Mouse (Mus musculus) C2C12 (cell line): Measurements from ENCODE around the gene Lrrc55. TPM values are rescaled to one million over a fixed set of nuclear protein-coding genes. Genes with fewer than 3 reads are reported as not detected.
A peak's percentile ranks its signal among the peaks of the same experiment; 100 is the strongest.

Source experiments
- H3K27me3 ChIP-seq: one replicate; pipeline ENCODE4 v1.6.1; 2011; ENCODE audit not compliant: control insufficient read depth, insufficient read depth, insufficient read length
- H3K36me3 ChIP-seq: one replicate; pipeline ENCODE4 v1.6.1; 2011; ENCODE audit not compliant: control insufficient read depth, insufficient read depth
- H3K4me3 ChIP-seq: one replicate; pipeline ENCODE4 v1.5.1; 2011; ENCODE audit warnings: mild to moderate bottlenecking, control low read depth; ENCODE audit not compliant: poor library complexity, insufficient read depth, severe bottlenecking
- H3K79me2 ChIP-seq: one replicate; pipeline ENCODE4 v1.6.1; 2011; ENCODE audit not compliant: control insufficient read depth, insufficient read depth
- H3K79me3 ChIP-seq: one replicate; pipeline ENCODE4 v1.6.1; 2011; ENCODE audit warnings: low read depth, control low read depth
- H3ac ChIP-seq: one replicate; pipeline ENCODE3; 2011; ENCODE audit warnings: low read depth; ENCODE audit not compliant: control insufficient read depth, insufficient read length
- CEBPB ChIP-seq: IDR thresholded peaks from one replicate; pipeline ENCODE4 v1.6.1; 2011; ENCODE audit warnings: low read depth, mild to moderate bottlenecking, control low read depth, moderate library complexity
- CTCF ChIP-seq: IDR thresholded peaks from one replicate; pipeline ENCODE4 v1.5.1; 2011; ENCODE audit not compliant: control insufficient read depth, insufficient read depth, insufficient read length
- FOSL1 ChIP-seq: IDR thresholded peaks from one replicate; pipeline ENCODE4 v1.8.0; 2011; ENCODE audit warnings: mild to moderate bottlenecking, low read length; ENCODE audit not compliant: poor library complexity, insufficient read depth, severe bottlenecking
- MAX ChIP-seq: IDR thresholded peaks from one replicate; pipeline ENCODE4 v1.6.1; 2011; ENCODE audit warnings: mild to moderate bottlenecking, control low read depth
- MYOD1 ChIP-seq: IDR thresholded peaks from one replicate; pipeline ENCODE4 v1.6.1; 2011; ENCODE audit warnings: low read depth; ENCODE audit not compliant: control insufficient read depth, insufficient read length
- MYOG ChIP-seq: IDR thresholded peaks from one replicate; pipeline ENCODE4 v1.6.1; 2011; ENCODE audit not compliant: control insufficient read depth, insufficient read length; ENCODE audit errors: extremely low read depth
- USF1 ChIP-seq: IDR thresholded peaks from one replicate; pipeline ENCODE4 v1.6.1; 2011; ENCODE audit warnings: low read depth, mild to moderate bottlenecking, control low read depth, moderate library complexity
- polyA plus RNA-seq: library from polyadenylated mRNA; unstranded; fragments of >200 nt; fragmentation: generic; extraction: Trizol; gene quantifications from one replicate; pipeline ENCODE4 v1.2.1, GENCODE M21; 2012; ENCODE audit warnings: missing spikeins

Lrrc55 gene
- polyA plus RNA-seq, 1 experiment = not detected

DNA sequence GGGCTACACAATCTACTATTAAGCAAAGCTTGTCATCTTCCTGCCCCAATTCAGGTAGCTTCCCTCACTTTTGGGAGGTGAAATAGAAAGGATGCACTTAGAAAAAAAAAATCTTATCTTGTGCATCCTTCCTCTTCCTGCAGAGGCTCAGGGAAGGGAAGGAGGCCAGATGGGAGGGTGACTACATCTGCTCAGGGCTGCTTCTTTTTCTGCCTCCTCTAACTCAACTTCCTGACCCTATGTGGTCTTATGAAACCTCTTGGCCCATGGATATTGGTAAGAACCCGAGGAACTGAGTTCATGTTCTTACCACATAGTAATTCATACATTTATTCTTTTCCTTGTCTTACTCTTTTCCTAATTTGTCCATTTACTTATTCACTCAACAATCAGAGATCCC is 61.9 kb downstream of the Lrrc55 start:
- Histone ChIP-seq H3ac (no peak overlapping the region), H3K4me3 (no peak overlapping the region), H3K79me3 (no peaks in the 10 kb centered on the region), H3K36me3 (no peaks in the 10 kb centered on the region), H3K79me2 (no peaks in the 10 kb centered on the region), H3K27me3 (peaks cover 6% of the 10 kb centered on the region)
- TF ChIP-seq FOSL1 = no peak
- TF ChIP-seq CTCF = no peak
- no peak for TF ChIP-seq MAX
- no peak for TF ChIP-seq USF1
- no peak for TF ChIP-seq CEBPB
- no peak for TF ChIP-seq MYOD1
- no peak for TF ChIP-seq MYOG

DNA sequence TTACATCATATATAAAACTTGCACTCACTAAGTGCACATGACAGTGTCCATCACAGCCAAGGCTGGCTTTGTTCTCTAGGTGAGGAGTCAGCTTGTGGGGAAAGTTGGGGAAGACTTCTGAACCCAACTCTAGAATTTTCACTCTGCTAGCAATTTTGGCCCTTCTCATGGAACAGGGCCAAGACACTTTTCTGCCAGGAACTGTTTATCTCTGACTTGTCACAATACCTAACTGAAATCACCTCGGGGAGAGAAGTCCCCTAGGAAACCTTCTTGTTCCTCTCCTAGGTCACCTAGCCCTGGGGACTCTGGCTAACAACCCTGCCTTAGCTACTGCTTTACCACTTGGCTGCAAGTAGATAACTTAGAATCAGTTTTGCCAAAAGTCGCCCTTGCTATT is 64.8 kb downstream of the Lrrc55 start:
- Histone ChIP-seq H3K4me3 (no peak overlapping the region), H3ac (no peak overlapping the region)
- TF ChIP-seq CTCF (no peak), MYOG (no peak), CEBPB (no peak), USF1 (no peak), FOSL1 (no peak), MYOD1 (no peak), MAX (no peak)

GRCm38 (mm10) chr2:85131724-85132123 is 65.3 kb downstream of the Lrrc55 start:
- no peak for TF ChIP-seq MAX
- no peak for TF ChIP-seq FOSL1
- Histone ChIP-seq H3K36me3 (no peaks in the 10 kb centered on the region), H3ac (no peak overlapping the region), H3K27me3 (no peaks in the 10 kb centered on the region), H3K4me3 (no peak overlapping the region), H3K79me2 (no peaks in the 10 kb centered on the region), H3K79me3 (no peaks in the 10 kb centered on the region)

More for the DNA sequence above, 64.8 kb downstream of the Lrrc55 start:
- H3K79me2 ChIP-seq = no peaks in the 10 kb centered on the region
- no peaks in the 10 kb centered on the region for H3K36me3 ChIP-seq
- no peaks in the 10 kb centered on the region for H3K79me3 ChIP-seq
- H3K27me3 ChIP-seq = peaks cover 4% of the 10 kb centered on the region

DNA sequence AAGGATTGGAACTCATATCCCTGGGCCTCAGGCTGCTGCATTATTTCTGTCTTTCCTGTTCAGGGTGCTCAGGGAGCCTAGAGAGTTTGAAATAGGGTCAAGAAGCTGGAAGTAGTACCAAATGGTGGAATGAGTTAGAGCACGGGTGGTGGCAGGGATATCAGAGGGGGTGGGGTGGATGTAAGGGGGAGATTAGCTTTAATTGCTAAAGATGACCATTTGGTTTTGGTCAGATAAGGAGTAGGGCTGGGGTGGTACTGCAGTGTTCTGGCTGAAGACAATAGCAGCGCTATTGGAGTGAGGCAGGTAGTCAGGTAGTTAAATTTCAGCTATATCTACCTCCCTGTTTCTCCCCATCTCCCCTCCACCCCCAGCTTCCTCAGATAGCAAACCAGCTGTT is 65.8 kb downstream of the Lrrc55 start:
- Histone ChIP-seq H3K4me3 (no peak overlapping the region), H3K79me2 (no peaks in the 10 kb centered on the region), H3K27me3 (no peaks in the 10 kb centered on the region), H3K79me3 (no peaks in the 10 kb centered on the region), H3K36me3 (no peaks in the 10 kb centered on the region), H3ac (no peak overlapping the region)
- TF ChIP-seq CTCF (no peak), CEBPB (no peak), MYOD1 (no peak), FOSL1 (no peak), USF1 (no peak), MAX (no peak), MYOG (no peak)

DNA sequence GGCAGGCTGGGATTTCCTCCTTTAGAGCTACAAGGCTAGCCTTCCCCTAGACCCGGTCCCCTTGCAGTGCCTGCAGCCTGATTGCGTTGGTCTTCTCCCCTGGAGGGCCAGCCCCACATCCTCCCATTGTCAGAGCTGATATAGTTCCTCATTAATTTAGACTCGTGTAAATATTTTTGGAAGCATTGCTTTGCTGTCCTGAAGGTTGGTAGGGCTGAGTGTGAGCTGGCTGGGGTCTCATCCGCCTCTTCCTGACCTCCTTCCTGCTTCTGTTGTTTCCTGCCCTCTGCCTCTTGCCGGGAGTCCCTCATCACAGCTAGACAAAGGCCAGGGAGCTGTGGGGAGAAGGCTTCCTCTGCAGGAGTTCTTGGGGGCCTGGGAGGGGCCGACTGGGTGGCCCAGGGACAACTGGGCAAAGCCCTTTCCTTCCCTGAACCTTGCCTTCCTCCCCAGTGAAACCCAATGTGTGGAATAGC is 67.5 kb downstream of the Lrrc55 start:
- Histone ChIP-seq H3K79me2 (no peaks in the 10 kb centered on the region), H3K4me3 (no peak overlapping the region), H3K27me3 (no peaks in the 10 kb centered on the region), H3ac (no peak overlapping the region), H3K79me3 (no peaks in the 10 kb centered on the region), H3K36me3 (no peaks in the 10 kb centered on the region)
- TF ChIP-seq MYOG = no peak
- TF ChIP-seq USF1 = no peak
- TF ChIP-seq CEBPB = no peak
- no peak for TF ChIP-seq CTCF
- no peak for TF ChIP-seq FOSL1

- TF ChIP-seq USF1 = no peak
- TF ChIP-seq MAX = no peak
- no peak for TF ChIP-seq MYOD1
- TF ChIP-seq CTCF = peak; percentile 67
- no peak for TF ChIP-seq CEBPB
- Histone ChIP-seq H3K4me3 (no peak overlapping the region), H3K27me3 (no peaks in the 10 kb centered on the region), H3ac (no peak overlapping the region), H3K79me3 (no peaks in the 10 kb centered on the region), H3K36me3 (no peaks in the 10 kb centered on the region), H3K79me2 (no peaks in the 10 kb centered on the region)
Measured at GRCm38 (mm10) chr2:85123869-85124535, 73.0 kb downstream of the Lrrc55 start.
